Mouse (Mus musculus) liver, adult (tissue): ENCODE data around the gene Arhgef2.

Source experiments
- GATA4 ChIP-seq: IDR thresholded peaks from 2 replicates; pipeline ENCODE4 v1.6.1; 2014; ENCODE audit warnings: mild to moderate bottlenecking, low read length; ENCODE audit not compliant: insufficient replicate concordance

Arhgef2 gene

GRCm38 (mm10) chr3:88609066-88609465 is 3.3 kb downstream of the Arhgef2 start:
- no peak for TF ChIP-seq GATA4

- no peak for TF ChIP-seq GATA4
Measured at GRCm38 (mm10) chr3:88614418-88614817, 8.7 kb downstream of the Arhgef2 start.

GRCm38 (mm10) chr3:88615117-88615516 is 9.4 kb downstream of the Arhgef2 start:
- TF ChIP-seq GATA4 = no peak

GRCm38 (mm10) chr3:88615902-88616391 is 10.2 kb downstream of the Arhgef2 start:
- TF ChIP-seq GATA4 = no peak

- no peak for TF ChIP-seq GATA4
Measured at GRCm38 (mm10) chr3:88616951-88617500, 11.3 kb downstream of the Arhgef2 start.

GRCm38 (mm10) chr3:88618074-88618871 is 12.5 kb downstream of the Arhgef2 start:
- no peak for TF ChIP-seq GATA4

- TF ChIP-seq GATA4 = no peak
Measured at GRCm38 (mm10) chr3:88619113-88620097, 13.6 kb downstream of the Arhgef2 start.

- no peak for TF ChIP-seq GATA4
Measured at GRCm38 (mm10) chr3:88620146-88620991, 14.6 kb downstream of the Arhgef2 start.

- TF ChIP-seq GATA4 = peak; percentile 39; the same call in 1 of the 2 replicates
Measured at GRCm38 (mm10) chr3:88620992-88621536, 15.3 kb downstream of the Arhgef2 start.

- TF ChIP-seq GATA4 = no peak
Measured at GRCm38 (mm10) chr3:88621537-88622112, 15.9 kb downstream of the Arhgef2 start.

GRCm38 (mm10) chr3:88622113-88622940 is 16.6 kb downstream of the Arhgef2 start:
- TF ChIP-seq GATA4 = no peak

GRCm38 (mm10) chr3:88622941-88623345 is 17.2 kb downstream of the Arhgef2 start:
- no peak for TF ChIP-seq GATA4
